In genomic region chr16:87130733-87131640, GRCm38 (mm10) we compare ENCODE assay signal across 20 mouse cellular contexts.
DNase-seq lines count a peak whose midpoint lies in the region; ATAC-seq and TF ChIP-seq lines count a peak whose summit lies in the region.
"Had no signal": no experiment of that assay in that cellular context is flagged by ENCODE, and none has a peak within 500 bp of the region (broad histone marks: within the 10 kb centered on the region; RNA-seq: fewer than 3 reads in every experiment).

No protein-coding gene starts in this region.

- no peaks in the 10 kb centered on the region for H3K36me3 ChIP-seq in kidney, postnatal 0 days (ENCODE audit: insufficient read depth, low read length)
- H3K36me3 ChIP-seq: heart, embryonic 13.5 days; hindbrain, embryonic 12.5 days; liver, embryonic 12.5 days; neural tube, embryonic 12.5 days; stomach, embryonic 15.5 days had no signal

- no peak overlapping the region for H3K4me3 ChIP-seq in kidney, postnatal 0 days (replicated peaks; ENCODE audit: low read depth, low read length)
- H3K4me3 ChIP-seq: erythroblast, embryonic 14.5 days; heart, embryonic 13.5 days; hindbrain, embryonic 12.5 days; liver, embryonic 12.5 days; neural tube, embryonic 12.5 days; stomach, embryonic 15.5 days had no signal

- no peak for ATAC-seq in kidney, postnatal 0 days (replicated peaks; ENCODE audit: low FRiP score, low read depth)
- ATAC-seq: activated CD4-positive, CD25-positive, alpha-beta regulatory T cell, adult 4 months; forebrain, embryonic 14.5 days; liver, embryonic 12.5 days had no signal

- no peaks in the 10 kb centered on the region for H3K4me1 ChIP-seq in kidney, postnatal 0 days (replicated peaks; ENCODE audit: insufficient read depth, low read length)
- H3K4me1 ChIP-seq: hindbrain, embryonic 12.5 days; liver, embryonic 12.5 days; neural tube, embryonic 12.5 days; stomach, embryonic 15.5 days had no signal

- H3K9ac ChIP-seq in kidney, postnatal 0 days (ENCODE audit: low read depth, low read length): no peak overlapping the region
- H3K9ac ChIP-seq: heart, embryonic 13.5 days; hindbrain, embryonic 12.5 days; liver, embryonic 12.5 days; neural tube, embryonic 12.5 days; stomach, embryonic 15.5 days had no signal

- WGBS in kidney, postnatal 0 days: 74% methylated on average over 12 of the region's 12 CpGs

- no peak for TF ChIP-seq CTCF in kidney, postnatal 0 days (IDR thresholded peaks at IDR 0.05; ENCODE audit: low read depth)

- DNase-seq in kidney, postnatal 0 days (ENCODE audit: low spot score): no peak
- no peak for DNase-seq in kidney, postnatal 25 days
- DNase-seq in ES-CJ7 (ENCODE audit: low read depth, low spot score): peak; percentile 4
- peak; percentile 2 for DNase-seq in ZHBTc4 (ENCODE audit: low read depth, low spot score)
- peak; percentile 55 to 73 for DNase-seq in lung, postnatal 4 days
- DNase-seq in right cerebral cortex, postnatal 4 days: no peak
- DNase-seq in embryo, embryonic 10.5 days (ENCODE audit: low spot score): no peak
- DNase-seq: adrenal gland, postnatal 25 days; cerebellum, adult 9-10 months; embryo, embryonic 11 days; gastrocnemius, postnatal 36 days; spleen, adult 18-20 months had no signal

- H3K4me2 ChIP-seq in kidney, postnatal 0 days (ENCODE audit: low read length): no peak overlapping the region
- H3K4me2 ChIP-seq: heart, embryonic 13.5 days; hindbrain, embryonic 12.5 days; liver, embryonic 12.5 days; neural tube, embryonic 12.5 days; stomach, embryonic 15.5 days had no signal

- H3K27me3 ChIP-seq in kidney, postnatal 0 days (ENCODE audit: insufficient read depth, low read length): no peaks in the 10 kb centered on the region
- H3K27me3 ChIP-seq: heart, embryonic 13.5 days; hindbrain, embryonic 12.5 days; liver, embryonic 12.5 days; neural tube, embryonic 12.5 days; stomach, embryonic 15.5 days had no signal

- no peaks in the 10 kb centered on the region for H3K9me3 ChIP-seq in kidney, postnatal 0 days (replicated peaks; ENCODE audit: low read length)
- H3K9me3 ChIP-seq: heart, embryonic 13.5 days; hindbrain, embryonic 12.5 days; neural tube, embryonic 12.5 days; stomach, embryonic 15.5 days had no signal

- H3K27ac ChIP-seq in kidney, postnatal 0 days: peak overlapping the region; percentile 36; the same call in 1 of the 2 replicates
- H3K27ac ChIP-seq: heart, embryonic 13.5 days; hindbrain, embryonic 12.5 days; liver, embryonic 12.5 days; neural tube, embryonic 12.5 days; stomach, embryonic 15.5 days had no signal

Comparison
In these comparisons a context has a peak if more than half of its experiments do, and no peak if none do; other contexts are left out.
1. DNase-seq: peak in ES-CJ7 (single experiment), ZHBTc4 (single experiment) and lung, postnatal 4 days (2 of 2); none in kidney, postnatal 0 days (single experiment), kidney, postnatal 25 days (0 of 2), right cerebral cortex, postnatal 4 days (single experiment) and embryo, embryonic 10.5 days (single experiment).